9 mouse cellular contexts compared by ENCODE assay signal in the genomic region with DNA sequence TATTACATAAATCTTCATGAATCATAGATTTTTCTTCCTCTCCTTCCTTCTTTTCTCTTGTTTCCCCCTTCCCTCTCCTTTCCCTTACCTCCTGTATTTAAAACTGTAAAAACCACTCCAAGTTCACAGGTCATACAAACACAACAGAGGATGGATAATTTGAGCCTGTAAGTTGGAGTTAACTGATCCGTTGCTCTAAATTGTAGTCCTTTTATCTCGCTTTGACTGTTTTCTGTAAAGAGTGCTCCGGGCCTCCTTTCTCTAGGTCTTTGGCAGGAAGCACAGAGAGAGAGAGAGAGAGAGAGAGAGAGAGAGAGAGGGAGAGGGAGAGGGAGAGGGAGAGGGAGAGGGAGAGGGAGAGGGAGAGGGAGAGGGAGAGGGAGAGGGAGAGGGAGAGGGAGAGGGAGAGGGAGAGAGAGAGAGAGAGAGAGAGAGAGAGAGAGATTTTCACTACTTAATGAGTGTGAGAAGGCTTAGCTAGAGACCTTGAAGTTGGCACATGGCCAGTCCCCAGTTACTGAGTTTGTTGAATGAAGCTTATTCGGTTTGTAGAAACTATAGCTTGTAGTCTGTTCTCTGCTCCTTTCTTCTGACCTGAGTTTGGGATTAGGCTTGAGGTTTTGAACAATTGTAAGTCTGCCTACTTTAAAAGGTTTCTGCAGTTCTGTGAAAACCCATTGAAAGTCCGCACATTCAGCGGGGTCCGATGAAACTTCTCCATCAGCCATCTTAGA.
DNase-seq lines count a peak whose midpoint lies in the region; ATAC-seq and TF ChIP-seq lines count a peak whose summit lies in the region.
"Had no signal": no experiment of that assay in that cellular context is flagged by ENCODE, and none has a peak within 500 bp of the region (broad histone marks: within the 10 kb centered on the region; RNA-seq: fewer than 3 reads in every experiment).

No protein-coding gene starts in this region.

- TF ChIP-seq RAD21 in MEL (IDR thresholded peaks at IDR 0.05; ENCODE audit: low read depth, low read length) = no peak

- no peak for DNase-seq in heart, adult 2 months
- DNase-seq in heart, adult 18-20 months = no peak
- peak; percentile 78 for DNase-seq in MEL (ENCODE audit: low read depth, low spot score)
- DNase-seq in forebrain, embryonic 10.5 days (ENCODE audit: extremely low spot score, low spot score) = no peak
- DNase-seq in retina, embryonic 14.5 days (ENCODE audit: low spot score) = peak; percentile 40
- DNase-seq in urinary bladder, postnatal 25 days (ENCODE audit: low spot score) = no peak
- no peak for DNase-seq in layer of hippocampus, adult 8-10 months (ENCODE audit: low spot score in 2 of 2)
- DNase-seq: liver, embryonic 13.5 days had no signal

- H3K9ac ChIP-seq in heart, adult 2 months (ENCODE audit: low read depth, low read length) = no peak overlapping the region
- H3K9ac ChIP-seq in MEL (ENCODE audit: control insufficient read depth, low read depth, low read length, poor library complexity, severe bottlenecking) = peak overlapping the region; percentile 58
- no peak overlapping the region for H3K9ac ChIP-seq in intestine, postnatal 0 days (ENCODE audit: low read depth, low read length)
- H3K9ac ChIP-seq: liver, embryonic 13.5 days had no signal

- TF ChIP-seq POLR2A in heart, adult 2 months (IDR thresholded peaks at IDR 0.05; ENCODE audit: insufficient read depth, low read depth, low read length) = no peak
- TF ChIP-seq POLR2A in MEL (IDR thresholded peaks at IDR 0.05; ENCODE audit: control insufficient read depth in 1 of 2, insufficient read depth in 1 of 2, low read depth in 1 of 2, low read length in 2 of 2, poor library complexity in 1 of 2) = no peak

- TF ChIP-seq CTCF in heart, adult 2 months (IDR thresholded peaks at IDR 0.05) = no peak
- no peak for TF ChIP-seq CTCF in MEL (IDR thresholded peaks at IDR 0.05 in 2 of 3, conservative IDR thresholded peaks at IDR 0.05 in 1 of 3; ENCODE audit: control insufficient read depth in 1 of 3, insufficient read depth in 1 of 3, low read depth in 2 of 3, low read length in 3 of 3, poor library complexity in 1 of 3, severe bottlenecking in 1 of 3)
- TF ChIP-seq CTCF in intestine, postnatal 0 days (IDR thresholded peaks at IDR 0.05; ENCODE audit: low read depth) = no peak

- no peak for ATAC-seq in intestine, postnatal 0 days

- peak overlapping the region; percentile 86 for H3K27ac ChIP-seq in heart, adult 2 months
- peak overlapping the region; percentile 69 for H3K27ac ChIP-seq in MEL (ENCODE audit: control insufficient read depth, low read depth, low read length)
- peak overlapping the region; percentile 79 for H3K27ac ChIP-seq in forebrain, embryonic 10.5 days
- H3K27ac ChIP-seq in intestine, postnatal 0 days (ENCODE audit: low read depth, low read length) = peak overlapping the region; percentile 24; the same call in 1 of the 2 replicates
- H3K27ac ChIP-seq: liver, embryonic 13.5 days had no signal

- peak overlapping the region; percentile 18; the same call in 1 of the 2 replicates for H3K4me2 ChIP-seq in intestine, postnatal 0 days (replicated peaks; ENCODE audit: low read depth)
- H3K4me2 ChIP-seq: liver, embryonic 13.5 days had no signal

- peaks cover 3% of the 10 kb centered on the region for H3K36me3 ChIP-seq in heart, adult 2 months (ENCODE audit: control insufficient read depth, insufficient read depth, low read length)
- H3K36me3 ChIP-seq in MEL (ENCODE audit: control insufficient read depth in 1 of 2, insufficient read depth in 2 of 2, low read length in 2 of 2) = peaks cover 0 to 12% of the 10 kb centered on the region in 2 experiments; a peak in 2 of 4 replicates
- H3K36me3 ChIP-seq in forebrain, embryonic 10.5 days (replicated peaks) = peaks cover 27% of the 10 kb centered on the region
- H3K36me3 ChIP-seq in intestine, postnatal 0 days (ENCODE audit: control insufficient read depth, insufficient read depth) = no peaks in the 10 kb centered on the region
- H3K36me3 ChIP-seq: liver, embryonic 13.5 days had no signal

- peaks cover 6% of the 10 kb centered on the region for H3K4me1 ChIP-seq in heart, adult 2 months (ENCODE audit: control insufficient read depth, insufficient read depth, low read length)
- peaks cover 17 to 23% of the 10 kb centered on the region in 2 experiments for H3K4me1 ChIP-seq in MEL (ENCODE audit: control insufficient read depth in 1 of 2, insufficient read depth in 2 of 2, low read length in 2 of 2)
- H3K4me1 ChIP-seq in forebrain, embryonic 10.5 days = peaks cover 28% of the 10 kb centered on the region
- H3K4me1 ChIP-seq in intestine, postnatal 0 days (replicated peaks; ENCODE audit: control insufficient read depth, insufficient read depth, low read length) = no peaks in the 10 kb centered on the region

- intact Hi-C loops in heart, adult 2 months (cut with DNase I) = loop anchor here (2.0 kb wide), 1 partner anchor 26 kb away; no protein-coding TSS in a partner anchor

- peak overlapping the region; percentile 7; the same call in 1 of the 2 replicates for H3K4me3 ChIP-seq in heart, adult 2 months
- H3K4me3 ChIP-seq in MEL (ENCODE audit: control insufficient read depth in 1 of 2, insufficient read depth in 1 of 2, low read depth in 2 of 2, low read length in 2 of 2) = peak overlapping the region; percentile 29 to 62
- no peak overlapping the region for H3K4me3 ChIP-seq in forebrain, embryonic 10.5 days
- no peak overlapping the region for H3K4me3 ChIP-seq in intestine, postnatal 0 days (ENCODE audit: low read depth, low read length)
- H3K4me3 ChIP-seq: liver, embryonic 13.5 days had no signal

- WGBS in heart, adult 2 months = 29% methylated on average over 7 of the region's 7 CpGs
- WGBS in forebrain, embryonic 10.5 days = 64% methylated on average over 7 of the region's 7 CpGs
- 38% methylated on average over 7 of the region's 7 CpGs for WGBS in intestine, postnatal 0 days

- TF ChIP-seq EP300 in heart, adult 2 months (IDR thresholded peaks at IDR 0.05; ENCODE audit: insufficient read depth, low read depth, low read length) = no peak
- peak in 1 of 2 experiments; percentile 9; a peak in 1 of 4 replicates for TF ChIP-seq EP300 in MEL (IDR thresholded peaks at IDR 0.05; ENCODE audit: low read depth in 1 of 2, low read length in 2 of 2)

- H3K79me2 ChIP-seq in heart, adult 2 months (replicated peaks; ENCODE audit: control insufficient read depth, insufficient read depth, low read length) = no peaks in the 10 kb centered on the region
- H3K79me2 ChIP-seq in MEL (ENCODE audit: control insufficient read depth, insufficient read depth, low read length, poor library complexity) = no peaks in the 10 kb centered on the region; the same call in 1 of the 2 replicates

- no peaks in the 10 kb centered on the region for H3K9me3 ChIP-seq in MEL (replicated peaks; ENCODE audit: insufficient read depth, low read length)
- peaks cover 5% of the 10 kb centered on the region; the same call in 1 of the 2 replicates for H3K9me3 ChIP-seq in forebrain, embryonic 10.5 days
- no peaks in the 10 kb centered on the region for H3K9me3 ChIP-seq in intestine, postnatal 0 days (ENCODE audit: control insufficient read depth)
- H3K9me3 ChIP-seq: liver, embryonic 13.5 days had no signal

- no peaks in the 10 kb centered on the region for H3K27me3 ChIP-seq in heart, adult 2 months (ENCODE audit: control insufficient read depth, insufficient read depth, low read length)
- no peaks in the 10 kb centered on the region for H3K27me3 ChIP-seq in MEL (ENCODE audit: control insufficient read depth in 1 of 2, insufficient read depth in 2 of 2, low read length in 2 of 2)
- no peaks in the 10 kb centered on the region for H3K27me3 ChIP-seq in forebrain, embryonic 10.5 days (ENCODE audit: poor library complexity, severe bottlenecking)
- H3K27me3 ChIP-seq in intestine, postnatal 0 days (replicated peaks; ENCODE audit: control insufficient read depth, insufficient read depth, low read length) = no peaks in the 10 kb centered on the region
- H3K27me3 ChIP-seq: liver, embryonic 13.5 days had no signal

TF ChIP-seq in MEL, 35 proteins besides CTCF, POLR2A, EP300 and RAD21:
- TF ChIP-seq SIN3A (IDR thresholded peaks at IDR 0.05; ENCODE audit: low read length) = 0 out of 2 replicates have a peak, but pooled peaks have one; percentile 15
- TF ChIP-seq ETS1 (IDR thresholded peaks at IDR 0.05; ENCODE audit: low read depth, low read length) = 0 out of 2 replicates have a peak, but pooled peaks have one; percentile 17
- no peak for TF ChIP-seq POLR2AphosphoS2 (IDR thresholded peaks at IDR 0.05; ENCODE audit: low read length)
- 0 out of 2 replicates have a peak, but pooled peaks have one; percentile 56 for TF ChIP-seq CHD1 (IDR thresholded peaks at IDR 0.05; ENCODE audit: low read depth, low read length)
- TF ChIP-seq RCOR1 (IDR thresholded peaks at IDR 0.05; ENCODE audit: low read depth, low read length) = 0 out of 2 replicates have a peak, but pooled peaks have one; percentile 11
- TF ChIP-seq GATA1 (IDR thresholded peaks at IDR 0.05; ENCODE audit: low read depth, low read length) = no peak

Comparison
In these comparisons a context has a peak if more than half of its experiments do, and no peak if none do; other contexts are left out.
1. DNase-seq: peak in MEL (single experiment) and retina, embryonic 14.5 days (single experiment); none in heart, adult 2 months (0 of 2), heart, adult 18-20 months (0 of 2), forebrain, embryonic 10.5 days (single experiment), urinary bladder, postnatal 25 days (single experiment) and layer of hippocampus, adult 8-10 months (0 of 2).
2. H3K27ac ChIP-seq: peak in every context shown above with its lines; median percentile 86 in heart, adult 2 months; 79 in forebrain, embryonic 10.5 days; 69 in MEL; 24 in intestine, postnatal 0 days.
3. H3K4me3 ChIP-seq: peak in heart, adult 2 months (single experiment) and MEL (2 of 2); none in forebrain, embryonic 10.5 days (single experiment) and intestine, postnatal 0 days (single experiment).